Mouse (Mus musculus) limb, embryonic 15.5 days (tissue): Measurements from ENCODE around the gene Cfap61. TPM values are rescaled to one million over a fixed set of nuclear protein-coding genes. Genes with fewer than 3 reads are reported as not detected.

Experiments
- ATAC-seq: fragments of 200-750 bp; cut with Nextera tagmentation; 2 replicates; pipeline ENCODE4 v1.8.0; 2017; ENCODE audit warnings: low read depth, moderate TSS enrichment; ENCODE audit not compliant: insufficient number of reproducible peaks, low FRiP score, low TSS enrichment
- H3K27ac ChIP-seq: fragments of 300-500 bp; sonication (generic); 2 replicates; pipeline ENCODE4 v1.5.1; 2015; ENCODE audit warnings: moderate library complexity, mild to moderate bottlenecking, inconsistent platforms
- H3K27me3 ChIP-seq: fragments of 300-500 bp; sonication (generic); 2 replicates; pipeline ENCODE4 v1.6.1; 2015; ENCODE audit warnings: inconsistent platforms
- H3K36me3 ChIP-seq: fragments of 300-500 bp; sonication (generic); 2 replicates; pipeline ENCODE4 v1.6.1; 2015; ENCODE audit warnings: inconsistent platforms
- H3K4me1 ChIP-seq: fragments of 300-500 bp; sonication (generic); 2 replicates; pipeline ENCODE4 v1.6.1; 2015; ENCODE audit warnings: inconsistent platforms
- H3K4me2 ChIP-seq: fragments of 300-500 bp; sonication (generic); 2 replicates; pipeline ENCODE4 v1.6.1; 2015; ENCODE audit warnings: mild to moderate bottlenecking, inconsistent platforms
- H3K4me3 ChIP-seq: fragments of 300-500 bp; sonication (generic); 2 replicates; pipeline ENCODE4 v1.5.1; 2015; ENCODE audit warnings: mild to moderate bottlenecking, inconsistent platforms
- H3K9ac ChIP-seq: fragments of 300-500 bp; sonication (generic); 2 replicates; pipeline ENCODE4 v1.6.1; 2015; ENCODE audit warnings: inconsistent platforms
- H3K9me3 ChIP-seq: fragments of 300-500 bp; sonication (generic); 2 replicates; pipeline ENCODE4 v1.6.1; 2016; ENCODE audit warnings: inconsistent platforms
- WGBS: fragments of 180-500 bp; shearing (Covaris S2); methylation state at CpG from one replicate; pipeline ENCODE4 v1.1.7; 2015; 5-methylcytosine and 5-hydroxymethylcytosine counted together
- polyA plus RNA-seq: library from polyadenylated mRNA; unstranded; fragments of >200 nt; fragmentation: Nextera tagmentation; extraction: Ambion mirVana; gene quantifications from 2 replicates; pipeline ENCODE4 v1.2.1, GENCODE M21; 2015

The Cfap61 gene
- polyA plus RNA-seq, 1 experiment from 2014 or later: 0.20 TPM

GRCm38 (mm10) chr2:145956318-145956717, 21.7 kb downstream of the Cfap61 start:
- ATAC-seq: no peak
- H3K4me2 ChIP-seq: no peak overlapping the region
- H3K4me3 ChIP-seq: no peak overlapping the region
- H3K9me3 ChIP-seq: no peaks in the 10 kb centered on the region
- no peaks in the 10 kb centered on the region for H3K4me1 ChIP-seq
- H3K27me3 ChIP-seq: no peaks in the 10 kb centered on the region; the same call in 1 of the 2 replicates
- no peak overlapping the region for H3K9ac ChIP-seq
- H3K27ac ChIP-seq: no peak overlapping the region
- no peaks in the 10 kb centered on the region for H3K36me3 ChIP-seq
- 69% methylated on average over 5 of the region's 5 CpGs for WGBS

GRCm38 (mm10) chr2:145957450-145957849, 22.9 kb downstream of the Cfap61 start:
- Histone ChIP-seq H3K9ac (no peak overlapping the region), H3K36me3 (no peaks in the 10 kb centered on the region), H3K4me1 (no peaks in the 10 kb centered on the region), H3K4me2 (no peak overlapping the region), H3K4me3 (no peak overlapping the region), H3K9me3 (no peaks in the 10 kb centered on the region), H3K27me3 (no peaks in the 10 kb centered on the region; the same call in 1 of the 2 replicates), H3K27ac (no peak overlapping the region)
- ATAC-seq: no peak
- 5% methylated on average over 4 of the region's 4 CpGs for WGBS

GRCm38 (mm10) chr2:145958097-145958496, 23.5 kb downstream of the Cfap61 start:
- no peak for ATAC-seq
- H3K36me3 ChIP-seq: no peaks in the 10 kb centered on the region
- no peaks in the 10 kb centered on the region; the same call in 1 of the 2 replicates for H3K27me3 ChIP-seq
- H3K9me3 ChIP-seq: no peaks in the 10 kb centered on the region
- H3K4me1 ChIP-seq: no peaks in the 10 kb centered on the region
- H3K4me2 ChIP-seq: no peak overlapping the region
- no peak overlapping the region for H3K27ac ChIP-seq
- 83% methylated on average over 6 of the region's 6 CpGs for WGBS
- H3K4me3 ChIP-seq: no peak overlapping the region
- H3K9ac ChIP-seq: no peak overlapping the region

- Histone ChIP-seq H3K36me3 (no peaks in the 10 kb centered on the region), H3K9me3 (no peaks in the 10 kb centered on the region), H3K4me3 (no peak overlapping the region), H3K27ac (no peak overlapping the region), H3K27me3 (no peaks in the 10 kb centered on the region; the same call in 1 of the 2 replicates), H3K4me1 (no peaks in the 10 kb centered on the region), H3K9ac (no peak overlapping the region), H3K4me2 (no peak overlapping the region)
- ATAC-seq: no peak
- WGBS: 87% methylated on average over 7 of the region's 7 CpGs
Measured at GRCm38 (mm10) chr2:145958551-145958950, 24.0 kb downstream of the Cfap61 start.

GRCm38 (mm10) chr2:145961861-145962260, 27.3 kb downstream of the Cfap61 start:
- H3K4me3 ChIP-seq: no peak overlapping the region
- 88% methylated on average over 5 of the region's 5 CpGs for WGBS
- no peaks in the 10 kb centered on the region for H3K4me1 ChIP-seq
- no peaks in the 10 kb centered on the region; the same call in 1 of the 2 replicates for H3K27me3 ChIP-seq
- no peaks in the 10 kb centered on the region for H3K9me3 ChIP-seq
- no peak overlapping the region for H3K4me2 ChIP-seq
- H3K9ac ChIP-seq: no peak overlapping the region
- ATAC-seq: no peak
- no peaks in the 10 kb centered on the region for H3K36me3 ChIP-seq
- no peak overlapping the region for H3K27ac ChIP-seq

- Histone ChIP-seq H3K4me2 (no peak overlapping the region), H3K9ac (no peak overlapping the region), H3K4me3 (no peak overlapping the region), H3K36me3 (no peaks in the 10 kb centered on the region), H3K4me1 (no peaks in the 10 kb centered on the region), H3K27me3 (no peaks in the 10 kb centered on the region), H3K9me3 (no peaks in the 10 kb centered on the region), H3K27ac (no peak overlapping the region)
- 82% methylated on average over 12 of the region's 12 CpGs for WGBS
- no peak for ATAC-seq
Measured at GRCm38 (mm10) chr2:145970751-145971150, 36.2 kb downstream of the Cfap61 start.

- Histone ChIP-seq H3K4me1 (no peaks in the 10 kb centered on the region), H3K4me3 (no peak overlapping the region), H3K27ac (no peak overlapping the region), H3K9ac (no peak overlapping the region), H3K9me3 (no peaks in the 10 kb centered on the region), H3K27me3 (no peaks in the 10 kb centered on the region), H3K4me2 (no peak overlapping the region), H3K36me3 (no peaks in the 10 kb centered on the region)
- ATAC-seq: no peak
- 87% methylated on average over 20 of the region's 20 CpGs for WGBS
Measured at GRCm38 (mm10) chr2:145971237-145972010, 36.8 kb downstream of the Cfap61 start.

GRCm38 (mm10) chr2:145972571-145972970, 38.0 kb downstream of the Cfap61 start:
- 93% methylated on average over 4 of the region's 4 CpGs for WGBS

GRCm38 (mm10) chr2:145979616-145980015, 45.0 kb downstream of the Cfap61 start:
- Histone ChIP-seq H3K4me2 (no peak overlapping the region), H3K27ac (no peak overlapping the region), H3K9me3 (no peaks in the 10 kb centered on the region), H3K4me3 (no peak overlapping the region), H3K27me3 (no peaks in the 10 kb centered on the region), H3K4me1 (0 out of 2 replicates have a peak, but pooled peaks cover 4% of the 10 kb centered on the region), H3K9ac (no peak overlapping the region), H3K36me3 (no peaks in the 10 kb centered on the region)
- no peak for ATAC-seq
- WGBS: 51% methylated on average over 4 of the region's 4 CpGs

More at GRCm38 (mm10) chr2:145972571-145972970, 38.0 kb downstream of the Cfap61 start:
- ATAC-seq: no peak
- Histone ChIP-seq H3K36me3 (no peaks in the 10 kb centered on the region), H3K27ac (no peak overlapping the region), H3K27me3 (no peaks in the 10 kb centered on the region), H3K4me1 (no peaks in the 10 kb centered on the region), H3K9me3 (no peaks in the 10 kb centered on the region), H3K4me2 (no peak overlapping the region), H3K4me3 (no peak overlapping the region), H3K9ac (no peak overlapping the region)

- WGBS: 82% methylated on average over 9 of the region's 9 CpGs
Measured at GRCm38 (mm10) chr2:145980881-145981280, 46.3 kb downstream of the Cfap61 start.

GRCm38 (mm10) chr2:145981699-145982112, 47.1 kb downstream of the Cfap61 start:
- ATAC-seq: no peak
- Histone ChIP-seq H3K9me3 (no peaks in the 10 kb centered on the region), H3K27ac (no peak overlapping the region), H3K4me2 (no peak overlapping the region), H3K27me3 (no peaks in the 10 kb centered on the region), H3K36me3 (no peaks in the 10 kb centered on the region), H3K4me3 (no peak overlapping the region), H3K9ac (no peak overlapping the region), H3K4me1 (0 out of 2 replicates have a peak, but pooled peaks cover 4% of the 10 kb centered on the region)
- 28% methylated on average over 6 of the region's 6 CpGs for WGBS

More at GRCm38 (mm10) chr2:145980881-145981280, 46.3 kb downstream of the Cfap61 start:
- Histone ChIP-seq H3K36me3 (no peaks in the 10 kb centered on the region), H3K4me3 (no peak overlapping the region), H3K27me3 (no peaks in the 10 kb centered on the region), H3K9ac (no peak overlapping the region), H3K4me1 (0 out of 2 replicates have a peak, but pooled peaks cover 4% of the 10 kb centered on the region), H3K27ac (no peak overlapping the region), H3K9me3 (no peaks in the 10 kb centered on the region), H3K4me2 (no peak overlapping the region)
- ATAC-seq: no peak

- Histone ChIP-seq H3K27ac (no peak overlapping the region), H3K9ac (no peak overlapping the region), H3K4me2 (no peak overlapping the region), H3K4me3 (no peak overlapping the region), H3K9me3 (no peaks in the 10 kb centered on the region), H3K4me1 (0 out of 2 replicates have a peak, but pooled peaks cover 4% of the 10 kb centered on the region), H3K27me3 (no peaks in the 10 kb centered on the region), H3K36me3 (no peaks in the 10 kb centered on the region)
- no peak for ATAC-seq
- WGBS: 76% methylated on average over 9 of the region's 9 CpGs
Measured at GRCm38 (mm10) chr2:145982317-145983045, 47.9 kb downstream of the Cfap61 start.
